Mouse (Mus musculus) embryonic facial prominence, embryonic 13.5 days (tissue): ENCODE data around the gene Heatr6. TPM values are rescaled to one million over a fixed set of nuclear protein-coding genes. Genes with fewer than 3 reads are reported as not detected.

ENCODE experiments used
- ATAC-seq: fragments of 200-750 bp; cut with Nextera tagmentation; 2 replicates; pipeline ENCODE4 v1.8.0; 2017; ENCODE audit warnings: low read depth; ENCODE audit not compliant: insufficient number of reproducible peaks, insufficient read depth, low FRiP score, low TSS enrichment
- H3K27ac ChIP-seq: fragments of 300-500 bp; sonication (generic); 2 replicates; pipeline ENCODE4 v1.5.1; 2015; ENCODE audit warnings: moderate library complexity, mild to moderate bottlenecking, inconsistent platforms
- H3K27me3 ChIP-seq: fragments of 300-500 bp; sonication (generic); 2 replicates; pipeline ENCODE4 v1.6.1; 2015; ENCODE audit warnings: mild to moderate bottlenecking, inconsistent platforms
- H3K36me3 ChIP-seq: fragments of 300-500 bp; sonication (generic); 2 replicates; pipeline ENCODE4 v1.6.1; 2015; ENCODE audit warnings: mild to moderate bottlenecking, inconsistent platforms
- H3K4me1 ChIP-seq: fragments of 300-500 bp; sonication (generic); 2 replicates; pipeline ENCODE4 v1.6.1; 2015; ENCODE audit warnings: inconsistent platforms
- H3K4me2 ChIP-seq: fragments of 300-500 bp; sonication (generic); 2 replicates; pipeline ENCODE4 v1.6.1; 2015; ENCODE audit warnings: moderate library complexity, mild to moderate bottlenecking, inconsistent platforms
- H3K4me3 ChIP-seq: fragments of 300-500 bp; sonication (generic); 2 replicates; pipeline ENCODE4 v1.5.1; 2015; ENCODE audit warnings: mild to moderate bottlenecking, inconsistent platforms
- H3K9ac ChIP-seq: fragments of 300-500 bp; sonication (generic); 2 replicates; pipeline ENCODE4 v1.6.1; 2015; ENCODE audit warnings: mild to moderate bottlenecking, inconsistent platforms
- H3K9me3 ChIP-seq: fragments of 300-500 bp; sonication (generic); 2 replicates; pipeline ENCODE4 v1.6.1; 2016; ENCODE audit warnings: inconsistent platforms
- WGBS: fragments of 180-500 bp; shearing (Covaris S2); methylation state at CpG from one replicate; pipeline ENCODE4 v1.1.7; 2015; ENCODE audit warnings: mixed read lengths; 5-methylcytosine and 5-hydroxymethylcytosine counted together
- polyA plus RNA-seq: library from polyadenylated mRNA; unstranded; fragments of >200 nt; fragmentation: Nextera tagmentation; extraction: Ambion mirVana; gene quantifications from 2 replicates; pipeline ENCODE4 v1.2.1, GENCODE M21; 2015

Gene Heatr6
- polyA plus RNA-seq, 1 experiment from 2014 or later: 32.1 TPM

DNA sequence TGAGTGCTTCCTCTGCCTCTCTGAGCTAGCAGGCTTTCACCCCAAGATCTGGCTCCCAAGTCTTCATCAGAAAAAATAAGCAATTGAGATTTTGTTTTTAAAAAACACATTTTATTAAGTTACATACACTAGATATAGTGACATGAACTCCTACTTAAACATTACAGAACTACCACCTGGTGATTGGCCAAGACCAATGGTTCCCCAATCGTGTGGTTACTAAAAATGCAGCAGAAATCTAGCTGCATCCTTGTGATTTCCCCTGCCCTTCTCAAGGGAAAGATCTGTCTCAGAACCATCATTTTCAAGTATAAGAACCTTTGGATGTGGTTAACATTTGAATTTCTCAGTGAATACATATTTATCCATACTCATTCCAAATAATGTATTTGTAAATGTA is 19.3 kb upstream of the Heatr6 start:
- no peak overlapping the region for H3K4me3 ChIP-seq
- no peaks in the 10 kb centered on the region for H3K27me3 ChIP-seq
- H3K4me1 ChIP-seq: no peaks in the 10 kb centered on the region
- ATAC-seq: no peak
- H3K36me3 ChIP-seq: no peaks in the 10 kb centered on the region
- no peak overlapping the region for H3K4me2 ChIP-seq
- 77% methylated on average over 1 of the region's 1 CpGs for WGBS
- H3K9me3 ChIP-seq: peaks cover 5% of the 10 kb centered on the region; the same call in 1 of the 2 replicates
- no peak overlapping the region for H3K27ac ChIP-seq
- no peak overlapping the region for H3K9ac ChIP-seq

DNA sequence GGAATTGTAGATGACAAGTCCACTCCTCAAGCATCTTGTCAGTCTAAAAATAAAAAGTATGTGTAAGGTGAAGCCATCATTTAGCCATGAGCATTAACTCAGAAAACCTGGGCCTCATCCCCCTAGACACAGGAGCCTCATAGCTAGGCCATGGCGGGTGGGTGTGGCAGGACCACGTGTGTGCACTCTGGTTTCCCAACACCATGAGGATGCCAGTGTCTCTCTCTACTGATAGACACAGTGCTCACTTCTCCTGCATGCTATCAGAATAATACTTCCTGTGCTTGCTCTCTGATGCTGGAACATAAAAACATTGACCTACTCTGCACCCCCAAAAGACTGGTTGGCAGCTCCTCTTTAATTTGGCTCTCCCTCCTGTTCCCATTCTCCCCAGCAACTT is 17.6 kb upstream of the Heatr6 start:
- Histone ChIP-seq H3K9me3 (peaks cover 5% of the 10 kb centered on the region; the same call in 1 of the 2 replicates), H3K4me2 (no peak overlapping the region), H3K27me3 (peaks cover 5% of the 10 kb centered on the region), H3K9ac (no peak overlapping the region), H3K4me1 (no peaks in the 10 kb centered on the region), H3K36me3 (no peaks in the 10 kb centered on the region), H3K27ac (no peak overlapping the region), H3K4me3 (no peak overlapping the region)
- ATAC-seq: no peak
- 73% methylated on average over 2 of the region's 2 CpGs for WGBS

DNA sequence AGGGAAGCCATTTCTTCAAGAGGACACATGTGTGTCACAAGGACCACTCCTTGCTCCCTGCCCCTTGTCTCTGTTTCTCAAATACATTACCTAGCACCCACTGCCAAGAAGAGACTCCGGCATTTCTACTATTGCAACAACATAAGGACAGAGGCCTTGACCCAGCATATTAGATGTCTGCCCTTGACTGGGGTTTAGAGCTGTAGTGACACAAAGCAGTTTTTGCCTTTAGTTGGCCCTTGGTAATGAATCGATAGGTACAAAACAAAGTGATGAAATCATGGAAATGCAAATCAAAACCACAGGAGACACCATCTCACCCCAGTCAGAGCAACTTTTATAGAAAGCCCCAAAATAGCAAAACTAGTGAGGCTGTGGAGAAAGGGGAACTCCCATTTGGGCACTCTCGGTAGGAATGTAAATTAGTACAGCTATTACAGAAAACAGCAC is 16.4 kb upstream of the Heatr6 start:
- H3K36me3 ChIP-seq: no peaks in the 10 kb centered on the region
- no peaks in the 10 kb centered on the region for H3K4me1 ChIP-seq
- H3K4me3 ChIP-seq: no peak overlapping the region
- peaks cover 5% of the 10 kb centered on the region; the same call in 1 of the 2 replicates for H3K9me3 ChIP-seq
- H3K9ac ChIP-seq: no peak overlapping the region
- ATAC-seq: no peak
- peaks cover 10% of the 10 kb centered on the region for H3K27me3 ChIP-seq
- H3K4me2 ChIP-seq: no peak overlapping the region
- H3K27ac ChIP-seq: no peak overlapping the region
- 79% methylated on average over 3 of the region's 3 CpGs for WGBS

DNA sequence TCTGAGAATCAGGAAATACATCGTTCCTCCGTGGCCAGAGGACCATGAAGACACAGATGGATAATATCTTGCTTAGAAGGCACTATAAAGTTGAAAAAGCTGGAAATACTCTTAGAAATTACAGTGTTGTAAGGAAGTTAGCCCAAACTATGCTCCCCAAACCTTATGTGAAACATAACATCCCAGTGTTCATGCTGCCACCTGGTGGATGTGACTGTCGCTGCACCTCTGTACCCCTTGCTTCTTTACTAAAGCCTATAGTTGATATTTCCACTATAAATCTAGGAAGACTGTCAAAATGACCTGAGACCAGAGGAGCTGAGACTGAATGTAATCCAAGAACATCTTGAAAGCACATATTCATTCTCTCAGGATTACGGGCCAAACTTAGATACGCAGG is 14.3 kb upstream of the Heatr6 start:
- no peak for ATAC-seq
- Histone ChIP-seq H3K9me3 (no peaks in the 10 kb centered on the region), H3K27ac (no peak overlapping the region), H3K9ac (no peak overlapping the region), H3K27me3 (peaks cover 17% of the 10 kb centered on the region), H3K4me1 (no peaks in the 10 kb centered on the region), H3K4me2 (no peak overlapping the region), H3K36me3 (no peaks in the 10 kb centered on the region), H3K4me3 (no peak overlapping the region)
- 24% methylated on average over 5 of the region's 5 CpGs for WGBS

DNA sequence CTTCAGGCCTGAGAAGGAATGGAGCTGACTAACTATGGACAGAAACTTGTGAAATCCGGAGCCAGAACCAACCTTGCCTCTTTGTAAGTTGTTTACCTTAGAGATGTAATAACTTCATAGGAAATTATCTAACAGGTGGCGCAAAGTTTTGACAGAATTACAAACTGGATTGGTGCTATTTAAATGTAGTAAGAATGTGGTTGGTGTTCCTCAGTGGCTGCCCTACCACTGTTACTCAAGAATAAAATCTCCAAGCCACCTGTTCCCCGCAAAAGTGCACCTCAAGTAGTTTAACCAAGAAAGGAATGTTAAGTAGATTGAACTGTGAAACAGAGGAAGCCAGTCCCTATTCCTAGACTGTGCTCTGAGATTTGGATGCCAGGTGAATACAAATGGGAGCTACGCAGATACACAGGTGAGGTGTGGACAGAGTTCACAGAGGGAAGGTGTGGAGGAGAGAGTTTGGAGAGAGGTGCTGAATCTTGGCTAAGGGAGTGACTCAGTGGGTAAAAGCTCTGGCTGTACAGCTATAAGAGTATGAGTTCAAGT is 13.0 kb upstream of the Heatr6 start:
- ATAC-seq: no peak
- Histone ChIP-seq H3K9me3 (no peaks in the 10 kb centered on the region), H3K4me2 (no peak overlapping the region), H3K27me3 (peaks cover 17% of the 10 kb centered on the region), H3K4me3 (no peak overlapping the region), H3K4me1 (no peaks in the 10 kb centered on the region), H3K9ac (no peak overlapping the region), H3K36me3 (no peaks in the 10 kb centered on the region), H3K27ac (no peak overlapping the region)
- WGBS: 71% methylated on average over 4 of the region's 4 CpGs

DNA sequence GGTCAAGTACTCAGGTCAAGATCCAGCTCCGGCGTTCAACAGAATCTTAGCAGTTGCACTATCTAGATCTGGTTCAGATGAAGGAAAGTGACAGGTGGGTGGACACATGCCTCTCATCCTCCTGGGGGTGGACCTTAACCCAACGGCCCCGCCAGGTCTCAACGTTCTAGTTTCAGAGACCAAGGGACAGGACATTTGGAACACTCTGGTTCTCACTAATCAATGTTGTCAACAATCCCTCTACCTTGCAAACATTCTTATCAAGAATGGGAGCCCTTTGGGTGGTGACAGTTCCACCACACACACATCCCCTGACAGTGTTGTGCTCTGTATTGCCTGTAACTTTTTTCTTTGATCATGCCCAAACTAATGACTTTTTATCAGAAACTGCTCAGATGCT is 11.7 kb upstream of the Heatr6 start:
- ATAC-seq: no peak
- Histone ChIP-seq H3K4me2 (no peak overlapping the region), H3K27ac (no peak overlapping the region), H3K36me3 (no peaks in the 10 kb centered on the region), H3K9ac (no peak overlapping the region), H3K9me3 (no peaks in the 10 kb centered on the region), H3K27me3 (peaks cover 24% of the 10 kb centered on the region), H3K4me1 (no peaks in the 10 kb centered on the region), H3K4me3 (no peak overlapping the region)
- 83% methylated on average over 5 of the region's 5 CpGs for WGBS

DNA sequence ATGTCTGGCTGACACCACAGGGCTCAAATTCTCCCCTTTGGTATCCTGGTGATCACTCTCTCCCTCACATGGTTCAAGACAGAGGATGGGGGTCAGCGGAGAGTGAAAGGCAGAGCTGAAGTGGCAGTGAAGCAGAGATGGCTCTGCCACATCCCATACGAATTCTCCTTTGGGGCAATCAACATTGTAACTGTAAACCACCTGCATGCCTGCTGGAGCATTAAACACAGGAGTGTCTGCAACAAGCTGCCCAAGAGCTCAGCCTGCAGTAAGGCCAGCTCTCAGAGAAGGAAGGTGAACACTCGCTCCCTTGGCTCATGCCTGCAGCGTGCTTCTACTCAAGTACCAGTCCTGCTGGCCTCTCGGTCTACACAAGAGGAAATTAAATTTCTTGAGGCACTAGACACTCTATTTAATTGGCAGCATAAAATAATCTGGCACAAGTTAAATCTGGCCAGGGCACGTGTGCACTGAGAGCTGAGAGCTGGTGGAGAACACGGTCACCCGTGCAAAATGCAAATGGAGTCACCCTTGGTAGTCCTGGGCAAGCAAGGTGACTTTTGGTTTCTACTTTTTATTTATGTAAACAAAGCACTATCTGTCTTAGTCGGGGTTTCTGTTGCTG is 10.7 kb upstream of the Heatr6 start:
- WGBS: 60% methylated on average over 9 of the region's 9 CpGs
- H3K36me3 ChIP-seq: no peaks in the 10 kb centered on the region
- no peaks in the 10 kb centered on the region for H3K9me3 ChIP-seq
- no peaks in the 10 kb centered on the region for H3K4me1 ChIP-seq
- H3K9ac ChIP-seq: no peak overlapping the region
- H3K4me3 ChIP-seq: no peak overlapping the region
- no peak for ATAC-seq
- no peak overlapping the region for H3K4me2 ChIP-seq
- H3K27me3 ChIP-seq: peaks cover 34% of the 10 kb centered on the region
- H3K27ac ChIP-seq: no peak overlapping the region

DNA sequence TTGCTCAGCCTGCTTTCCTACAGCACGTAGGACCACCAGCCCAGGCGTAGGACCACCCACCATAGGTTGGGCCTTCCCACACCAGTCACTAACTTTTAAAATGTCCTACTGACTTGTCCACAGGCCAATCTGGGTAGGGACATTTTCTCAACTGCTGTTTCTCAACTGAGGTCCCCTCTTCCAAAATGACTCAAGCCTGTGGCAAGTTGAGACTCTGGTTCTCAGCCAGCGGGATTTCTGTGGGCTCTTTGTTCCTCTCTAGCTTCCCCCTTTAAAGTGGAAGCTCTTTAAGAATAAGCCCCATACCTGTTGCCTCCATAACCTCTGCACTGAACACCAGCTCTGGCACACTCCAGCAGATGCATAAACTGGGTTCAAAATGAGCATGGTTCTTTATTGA is 10.0 kb upstream of the Heatr6 start:
- H3K4me3 ChIP-seq: no peak overlapping the region
- no peak overlapping the region for H3K4me2 ChIP-seq
- WGBS: 76% methylated on average over 3 of the region's 3 CpGs
- no peaks in the 10 kb centered on the region for H3K4me1 ChIP-seq
- peaks cover 41% of the 10 kb centered on the region for H3K27me3 ChIP-seq
- H3K27ac ChIP-seq: no peak overlapping the region
- H3K9me3 ChIP-seq: no peaks in the 10 kb centered on the region
- no peak overlapping the region for H3K9ac ChIP-seq
- no peaks in the 10 kb centered on the region for H3K36me3 ChIP-seq
- ATAC-seq: no peak

DNA sequence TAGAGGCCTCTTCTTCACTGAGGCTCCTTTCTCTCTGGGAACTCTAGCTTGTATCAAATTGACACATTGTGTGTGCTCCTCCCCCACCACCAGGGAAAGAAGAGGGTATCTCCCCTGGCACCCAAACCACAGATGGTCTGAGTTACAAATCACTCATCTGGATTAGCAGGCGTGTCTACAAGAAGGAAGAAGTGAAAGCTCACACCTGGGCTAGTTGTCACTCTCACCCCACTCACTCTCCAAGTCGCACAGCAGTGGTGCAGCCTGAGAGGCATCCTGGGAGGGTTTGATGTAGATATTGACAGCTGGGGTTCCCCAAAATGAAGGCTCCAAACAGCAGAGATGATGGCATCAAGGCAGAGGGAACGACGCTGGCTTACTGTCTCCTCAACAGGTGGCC is 7.3 kb upstream of the Heatr6 start:
- H3K9me3 ChIP-seq: no peaks in the 10 kb centered on the region
- peaks cover 45% of the 10 kb centered on the region for H3K27me3 ChIP-seq
- H3K4me2 ChIP-seq: no peak overlapping the region
- 60% methylated on average over 4 of the region's 4 CpGs for WGBS
- H3K4me1 ChIP-seq: no peaks in the 10 kb centered on the region
- no peak for ATAC-seq
- H3K9ac ChIP-seq: no peak overlapping the region
- H3K4me3 ChIP-seq: no peak overlapping the region
- no peak overlapping the region for H3K27ac ChIP-seq
- H3K36me3 ChIP-seq: no peaks in the 10 kb centered on the region

DNA sequence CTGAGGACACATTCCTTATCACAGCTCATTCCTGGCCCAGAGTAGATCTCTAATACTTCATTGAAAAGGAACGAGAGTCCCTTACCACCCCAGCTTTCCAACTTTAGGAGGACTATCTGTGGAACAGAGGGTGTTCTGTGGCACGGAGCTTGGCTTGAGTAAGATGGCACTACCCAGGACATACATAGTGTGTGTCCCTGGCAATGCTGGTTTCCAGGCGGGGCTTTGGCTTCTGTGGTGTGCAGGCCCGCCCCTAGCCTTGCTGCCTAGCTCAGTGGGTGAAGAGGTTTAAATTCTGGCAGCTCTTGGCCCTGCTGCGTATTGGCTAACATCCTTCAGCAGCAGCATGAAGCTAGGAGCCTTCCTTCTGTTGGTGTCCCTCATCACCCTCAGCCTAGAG is 6.8 kb upstream of the Heatr6 start, which contains the start of gene Wfdc21:
Gene Wfdc21, plus strand, starts transcription at position 260 of the 400 bp plus-strand sequence.
- Histone ChIP-seq H3K9me3 (no peaks in the 10 kb centered on the region), H3K27me3 (peaks cover 48% of the 10 kb centered on the region), H3K9ac (no peak within 1 kb of the TSS), H3K4me2 (no peak within 1 kb of the TSS), H3K27ac (no peak within 1 kb of the TSS), H3K4me1 (no peaks in the 10 kb centered on the region), H3K4me3 (no peak within 1 kb of the TSS), H3K36me3 (no peaks in the 10 kb centered on the region)
- no peak for ATAC-seq
- 78% methylated on average over 5 of the region's 5 CpGs for WGBS

DNA sequence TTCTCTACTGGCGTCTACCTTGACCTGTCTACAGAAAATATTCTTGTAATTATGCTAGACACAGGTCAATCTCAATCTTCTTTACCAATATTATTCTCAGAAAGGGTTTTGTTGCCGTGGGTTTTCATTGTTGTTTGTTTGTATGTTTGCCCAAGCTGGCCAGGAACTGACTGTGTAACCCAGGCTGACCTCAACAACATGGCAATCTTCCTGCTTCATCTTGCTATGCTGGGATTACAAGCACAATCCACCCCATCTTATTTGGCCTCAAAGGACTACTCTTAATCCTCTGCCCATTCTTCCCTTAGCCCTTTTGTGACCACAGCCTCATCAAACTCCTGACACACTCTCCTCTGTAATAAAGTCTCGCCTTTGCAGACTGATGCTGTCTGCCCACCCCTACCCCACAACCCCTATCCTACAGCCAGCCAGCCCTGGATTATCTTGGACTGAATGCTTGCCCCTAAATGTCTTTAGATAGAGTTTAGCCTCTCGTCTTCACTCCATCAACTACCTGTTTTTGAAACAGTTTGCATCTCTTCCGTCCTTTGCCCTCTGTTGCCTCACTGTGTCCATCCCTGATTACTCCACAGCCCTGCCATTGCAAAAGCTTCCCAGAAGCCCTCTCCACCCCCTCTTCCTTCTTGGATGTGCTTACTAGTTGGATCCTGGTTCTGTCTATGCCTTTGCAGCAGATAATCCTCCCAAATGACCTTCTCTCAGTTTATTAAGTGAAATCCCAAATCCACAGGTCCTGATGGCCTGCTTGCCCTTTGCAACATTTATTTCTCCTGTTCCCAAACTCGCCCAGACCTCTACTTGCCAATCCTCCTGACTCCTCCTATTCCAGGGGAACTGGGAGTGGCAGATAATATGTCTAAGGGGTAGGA is 5.9 kb upstream of the Heatr6 start:
- H3K4me2 ChIP-seq: no peak overlapping the region
- no peaks in the 10 kb centered on the region for H3K4me1 ChIP-seq
- H3K27me3 ChIP-seq: peaks cover 57% of the 10 kb centered on the region
- no peak overlapping the region for H3K4me3 ChIP-seq
- WGBS: 70% methylated on average over 6 of the region's 6 CpGs
- H3K9ac ChIP-seq: no peak overlapping the region
- no peaks in the 10 kb centered on the region for H3K9me3 ChIP-seq
- ATAC-seq: no peak
- no peaks in the 10 kb centered on the region for H3K36me3 ChIP-seq
- no peak overlapping the region for H3K27ac ChIP-seq

DNA sequence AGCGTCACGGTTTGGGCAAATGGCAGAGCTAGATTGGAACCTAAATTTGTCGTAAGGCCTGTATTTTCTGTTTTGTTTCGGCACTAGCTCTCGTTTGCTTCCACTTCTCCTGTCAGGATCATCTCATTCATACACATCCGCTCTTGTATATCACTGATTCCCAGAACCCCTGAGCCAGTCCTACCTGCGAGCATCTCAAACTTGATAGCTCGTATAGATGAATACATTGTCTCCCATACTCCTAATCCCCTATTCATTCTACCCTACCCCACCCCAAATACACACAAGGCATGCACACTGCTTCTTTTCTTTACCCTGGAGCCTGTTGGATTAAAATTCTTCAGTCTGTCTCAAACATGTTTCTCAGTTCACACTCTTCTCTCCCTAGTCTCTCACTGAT is 731 bp downstream of the Heatr6 start:
- 7% methylated on average over 8 of the region's 8 CpGs for WGBS
- Histone ChIP-seq H3K9ac (peak overlapping the region; percentile 85), H3K27ac (no peak overlapping the region), H3K4me2 (peak overlapping the region; percentile 76), H3K9me3 (no peaks in the 10 kb centered on the region), H3K4me1 (peaks cover 17% of the 10 kb centered on the region), H3K4me3 (peak overlapping the region; percentile 87), H3K36me3 (peaks cover 32% of the 10 kb centered on the region), H3K27me3 (peaks cover 19% of the 10 kb centered on the region)
- no peak for ATAC-seq
